Mouse (Mus musculus) frontal cortex, postnatal 14 days (tissue): Measurements from ENCODE around the gene Fam110a.
A peak's percentile ranks its signal among the peaks of the same experiment; 100 is the strongest.

Experiments
- DNase-seq, 2 experiments: peaks; one replicate each; pipeline ENCODE4 v3.0.0; 2022; ENCODE audit warnings: low spot score in 2 of 2

Gene Fam110a

GRCm38 (mm10) chr2:151970191-151971172, 9.5 kb downstream of the Fam110a start:
- peak; percentile 71 to 77 for DNase-seq

- DNase-seq: no peak
Measured at GRCm38 (mm10) chr2:151969396-151969795, 10.6 kb downstream of the Fam110a start.

- DNase-seq: no peak
Measured at GRCm38 (mm10) chr2:151968986-151969385, 11.0 kb downstream of the Fam110a start.

GRCm38 (mm10) chr2:151968451-151968850, 11.6 kb downstream of the Fam110a start:
- DNase-seq: no peak

- no peak for DNase-seq
Measured at GRCm38 (mm10) chr2:151967792-151968191, 12.2 kb downstream of the Fam110a start.

- DNase-seq: no peak
Measured at GRCm38 (mm10) chr2:151967176-151967750, 12.8 kb downstream of the Fam110a start.

GRCm38 (mm10) chr2:151964052-151964451, 16.0 kb downstream of the Fam110a start:
- no peak for DNase-seq

- DNase-seq: no peak
Measured at GRCm38 (mm10) chr2:151963319-151963718, 16.7 kb downstream of the Fam110a start.

- DNase-seq: peak in 1 of 2 experiments; percentile 39
Measured at GRCm38 (mm10) chr2:151962474-151962873, 17.5 kb downstream of the Fam110a start.

GRCm38 (mm10) chr2:151961284-151962196, 18.5 kb downstream of the Fam110a start:
- DNase-seq: no peak

GRCm38 (mm10) chr2:151959274-151959673, 20.7 kb downstream of the Fam110a start:
- no peak for DNase-seq

GRCm38 (mm10) chr2:151956500-151957137, 23.4 kb downstream of the Fam110a start:
- no peak for DNase-seq

GRCm38 (mm10) chr2:151953665-151954064, 26.4 kb downstream of the Fam110a start:
- DNase-seq: no peak

- no peak for DNase-seq
Measured at GRCm38 (mm10) chr2:151949082-151949774, 30.8 kb downstream of the Fam110a start.

GRCm38 (mm10) chr2:151948311-151948710, 31.7 kb downstream of the Fam110a start:
- no peak for DNase-seq

GRCm38 (mm10) chr2:151947617-151948016, 32.4 kb downstream of the Fam110a start:
- DNase-seq: no peak

GRCm38 (mm10) chr2:151944106-151944505, 35.9 kb downstream of the Fam110a start:
- no peak for DNase-seq

GRCm38 (mm10) chr2:151941269-151941668, 38.8 kb downstream of the Fam110a start:
- no peak for DNase-seq

- DNase-seq: no peak
Measured at GRCm38 (mm10) chr2:151939651-151940420, 40.2 kb downstream of the Fam110a start.

- no peak for DNase-seq
Measured at GRCm38 (mm10) chr2:151938780-151939200, 41.2 kb downstream of the Fam110a start.
